Mouse (Mus musculus) natural killer cell, adult 2 months (primary cell): ENCODE results near the gene Stk38l.

Experiments used
- DNase-seq, 2 experiments: peaks; one replicate each; pipeline ENCODE4 v3.0.0; 2022; ENCODE audit warnings: low spot score in 2 of 2

Gene Stk38l

DNA sequence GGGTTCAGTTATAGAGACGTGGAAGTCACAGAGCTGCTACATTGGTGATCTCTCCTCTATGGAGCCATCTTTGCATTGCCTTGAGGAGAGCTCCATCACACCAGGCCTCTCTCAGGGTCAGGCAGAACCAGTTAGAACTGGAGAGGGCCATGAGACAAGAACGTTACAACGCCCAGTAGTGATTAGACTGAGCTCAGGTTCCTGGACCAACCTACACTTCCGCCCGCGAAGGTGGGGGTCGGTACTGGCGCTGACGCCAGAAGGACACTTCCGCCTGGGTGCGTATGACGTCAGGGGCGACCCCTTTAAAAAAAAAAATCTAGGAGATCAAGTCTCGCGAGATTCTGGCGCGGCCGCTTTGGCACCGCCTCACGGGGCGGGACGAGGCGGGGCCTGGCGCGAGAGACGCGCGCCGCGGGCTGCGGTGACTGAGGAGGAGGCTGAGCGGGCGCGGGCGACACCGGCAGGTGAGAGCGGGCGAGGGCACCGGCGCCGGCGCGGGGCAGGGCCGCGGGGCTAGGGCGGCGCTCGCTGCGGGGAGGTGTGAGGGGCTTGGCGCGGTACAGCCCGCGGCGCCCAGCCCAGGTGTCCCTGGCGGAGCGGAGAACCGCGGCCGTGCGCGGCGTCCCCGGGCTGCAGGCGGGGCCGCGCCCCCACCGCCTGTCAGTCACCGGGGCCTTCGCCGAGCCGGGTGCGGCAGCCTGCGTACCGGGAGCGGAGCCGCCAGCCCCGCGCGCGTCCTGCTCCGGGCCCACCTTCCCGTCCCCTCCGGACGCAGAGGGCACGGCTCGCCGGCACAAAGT is at the start of gene Stk38l:
TSS of gene Stk38l (plus strand) at position 415 of the 803 bp plus-strand sequence.
- DNase-seq: peak; percentile 92 to 95

- DNase-seq: no peak
Measured at GRCm38 (mm10) chr6:146676904-146677303, 47.9 kb upstream of the Stk38l start.

GRCm38 (mm10) chr6:146678136-146679070 is 46.4 kb upstream of the Stk38l start:
- DNase-seq: no peak

DNA sequence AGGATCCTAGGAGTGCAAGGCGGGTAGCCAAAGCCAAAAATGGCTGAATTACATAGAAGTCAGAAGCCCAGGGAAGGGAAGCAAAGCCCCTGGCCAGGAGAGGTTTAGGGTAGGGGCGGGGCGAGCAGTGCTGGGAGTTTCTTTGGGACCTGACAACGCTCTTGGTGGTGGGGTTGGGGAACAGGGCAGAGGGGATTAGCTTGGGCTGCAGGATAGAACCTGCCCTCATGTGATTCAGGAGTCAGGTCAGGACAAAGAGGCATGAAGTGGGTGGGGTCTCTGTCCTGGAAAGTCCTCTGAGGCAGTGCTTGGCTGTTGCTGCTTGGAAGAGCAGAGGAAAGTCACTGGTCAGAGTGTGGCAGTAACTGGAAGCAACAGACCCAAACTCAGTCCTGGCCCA is 40.9 kb upstream of the Stk38l start:
- no peak for DNase-seq

DNA sequence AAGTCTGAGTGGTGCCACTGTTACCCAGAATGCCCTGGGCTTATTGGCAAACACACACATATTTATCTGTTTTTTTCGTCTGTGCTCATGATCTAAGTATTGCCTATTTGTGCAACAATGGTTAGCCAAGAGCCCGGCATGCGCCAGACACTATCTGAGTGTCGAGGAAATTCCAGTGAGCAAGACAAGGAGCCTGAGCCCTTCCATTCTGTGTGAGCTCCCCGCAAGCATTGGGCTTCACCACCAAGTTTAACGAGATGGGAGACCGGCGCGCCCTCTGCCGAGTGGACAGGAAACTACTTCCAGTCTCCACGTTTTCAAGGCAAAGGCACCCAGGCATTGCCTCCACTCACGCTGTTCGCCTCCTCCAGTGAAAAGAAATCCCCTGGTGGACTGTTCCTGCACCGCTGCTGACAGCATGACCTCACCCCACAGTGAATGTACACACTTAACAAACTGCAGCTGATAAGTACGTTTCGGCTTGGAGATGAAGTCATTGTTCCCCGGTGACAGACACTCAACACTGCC is 39.0 kb upstream of the Stk38l start:
- DNase-seq: peak; percentile 68 to 73

DNA sequence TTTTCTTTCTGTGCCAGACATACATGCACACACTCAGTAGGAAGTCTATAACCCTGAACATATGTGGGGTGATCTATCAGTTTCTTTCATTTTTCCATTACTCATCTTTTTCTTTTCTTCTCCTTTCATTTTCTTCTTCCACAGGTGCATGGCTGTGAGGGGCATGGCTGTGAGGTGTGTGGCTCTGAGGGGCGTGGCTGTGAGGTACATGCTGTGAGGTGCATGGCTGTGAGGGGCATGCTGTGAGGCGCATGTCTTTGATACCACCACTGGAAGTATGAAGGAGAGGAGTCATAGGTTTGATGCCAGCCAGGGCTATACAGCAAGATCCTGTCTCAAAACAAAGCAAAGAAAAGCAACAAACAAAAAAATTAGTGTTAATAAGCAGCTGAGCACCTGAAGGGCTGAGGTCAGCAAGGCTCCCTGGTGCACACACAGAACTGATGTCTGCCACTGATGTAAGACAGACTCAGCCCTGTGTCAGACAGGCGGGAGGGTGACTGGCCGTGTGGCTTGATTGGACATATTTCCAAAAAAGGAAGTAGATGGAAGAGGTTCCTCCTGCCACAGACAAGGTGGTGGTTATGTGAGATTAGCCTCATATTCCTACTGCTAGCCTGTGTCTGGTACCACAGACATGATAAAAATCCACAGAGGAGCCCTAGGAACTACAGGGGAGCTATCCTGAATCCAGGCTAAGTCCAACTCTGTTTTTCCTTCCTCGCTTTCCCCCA is 38.2 kb upstream of the Stk38l start:
- DNase-seq: peak; percentile 41 to 50

DNA sequence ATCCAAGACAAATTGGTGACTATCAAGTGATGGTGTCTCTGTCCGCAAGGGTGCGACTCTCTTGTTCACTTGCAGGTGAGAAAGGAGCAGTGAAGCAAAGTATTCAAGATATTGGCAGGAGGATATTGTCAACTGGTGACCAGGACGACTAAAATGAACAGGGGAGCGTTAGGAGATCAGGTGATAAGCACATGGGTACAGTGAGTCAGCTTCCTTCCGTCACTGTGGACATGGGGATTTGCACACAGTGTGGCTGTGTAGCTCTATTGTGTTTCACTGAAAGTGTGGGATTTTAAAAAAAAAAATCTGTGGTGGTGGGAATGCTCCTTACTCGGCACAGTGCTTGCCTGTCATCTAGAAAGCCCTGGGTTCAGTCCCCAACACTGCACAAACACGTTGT is 36.8 kb upstream of the Stk38l start:
- peak in 1 of 2 experiments; percentile 22 for DNase-seq

DNA sequence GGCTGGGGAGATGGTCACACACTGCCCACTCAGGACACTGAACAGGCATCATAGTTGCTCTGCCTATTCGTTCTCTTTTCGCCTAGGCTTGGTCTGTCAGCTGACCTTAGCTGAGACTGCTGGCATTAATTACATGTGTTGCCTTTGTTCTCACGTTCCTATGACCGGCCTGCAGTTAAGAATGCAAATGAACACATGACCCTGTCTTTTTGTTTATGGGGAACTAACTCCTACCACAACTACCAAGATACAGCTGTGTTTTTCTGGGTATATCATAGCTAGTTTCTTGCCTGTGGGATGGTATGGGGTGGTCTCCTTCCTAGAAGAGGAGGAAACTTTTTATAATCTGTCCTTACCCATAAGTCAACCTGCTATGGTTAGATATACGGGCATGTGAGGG is 35.9 kb upstream of the Stk38l start:
- DNase-seq: peak in 1 of 2 experiments; percentile 25

- no peak for DNase-seq
Measured at GRCm38 (mm10) chr6:146697767-146698166, 27.0 kb upstream of the Stk38l start.

DNA sequence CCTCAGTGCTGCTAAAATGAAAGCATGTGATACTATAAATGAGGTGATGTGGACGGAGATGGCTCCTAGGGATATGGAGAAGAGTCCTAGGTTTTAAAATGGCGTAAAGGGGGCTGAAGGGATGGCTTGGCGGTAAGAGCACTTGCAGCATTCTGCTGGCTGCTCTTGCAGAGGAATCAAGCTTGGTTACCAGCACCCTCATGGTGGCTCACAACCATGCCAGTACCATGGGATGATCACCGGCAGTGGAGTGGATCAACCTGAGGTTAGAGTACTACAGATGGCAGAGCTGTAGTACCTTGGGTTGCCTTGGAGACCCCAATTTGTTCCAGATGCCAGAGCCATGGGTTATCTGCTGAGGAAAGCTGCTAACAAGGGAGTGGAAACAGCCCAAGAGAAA is 26.4 kb upstream of the Stk38l start:
- no peak for DNase-seq

DNA sequence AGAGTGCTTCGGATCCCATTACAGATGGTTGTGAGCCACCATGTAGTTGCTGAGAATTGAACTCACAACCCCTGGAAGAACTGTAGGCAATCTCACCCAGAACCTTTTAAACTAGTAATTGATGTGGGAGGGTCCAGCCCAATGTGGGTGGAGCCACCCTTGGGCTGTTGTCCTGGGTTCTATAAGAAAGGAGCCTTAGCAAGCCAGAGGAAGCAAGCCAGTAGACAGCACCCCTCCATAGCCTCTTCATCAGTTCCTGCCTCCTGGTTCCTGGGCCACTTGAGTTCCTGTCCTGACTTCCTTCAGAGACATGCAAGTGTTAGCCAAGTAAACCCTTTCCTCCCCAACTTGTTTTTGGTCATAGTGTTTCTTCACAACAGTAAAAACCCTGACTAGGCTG is 24.3 kb upstream of the Stk38l start:
- DNase-seq: no peak

GRCm38 (mm10) chr6:146702126-146702881 is 22.5 kb upstream of the Stk38l start:
- DNase-seq: no peak

- DNase-seq: no peak
Measured at GRCm38 (mm10) chr6:146703351-146703750, 21.4 kb upstream of the Stk38l start.

GRCm38 (mm10) chr6:146705631-146706030 is 19.2 kb upstream of the Stk38l start:
- no peak for DNase-seq

- no peak for DNase-seq
Measured at GRCm38 (mm10) chr6:146719606-146720005, 5.2 kb upstream of the Stk38l start.

DNA sequence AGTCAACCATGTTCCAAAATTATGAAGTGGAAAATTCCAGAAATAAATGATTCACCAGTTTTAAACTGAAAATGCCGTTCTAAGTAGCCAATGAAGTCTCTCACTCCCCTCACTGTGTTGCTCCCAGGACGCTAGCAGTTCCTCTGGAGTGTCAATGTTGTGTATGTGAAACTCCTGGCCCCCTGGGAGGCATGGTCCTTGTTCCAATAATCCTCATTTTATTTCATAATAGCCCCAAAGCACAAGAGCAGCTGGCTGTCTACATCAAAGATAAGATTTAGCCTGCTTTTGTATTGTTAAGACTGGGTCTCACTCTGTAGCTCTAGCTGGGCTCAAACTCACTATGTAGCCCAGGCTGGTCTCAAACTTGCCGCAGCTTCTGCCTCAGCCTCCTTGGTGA is 990 bp upstream of the Stk38l start:
- DNase-seq: no peak

- DNase-seq: peak in 1 of 2 experiments; percentile 17
Measured at GRCm38 (mm10) chr6:146725384-146725791, 593 bp downstream of the Stk38l start.

GRCm38 (mm10) chr6:146731031-146731430 is 6.2 kb downstream of the Stk38l start:
- no peak for DNase-seq

- no peak for DNase-seq
Measured at GRCm38 (mm10) chr6:146731692-146732091, 6.9 kb downstream of the Stk38l start.

DNA sequence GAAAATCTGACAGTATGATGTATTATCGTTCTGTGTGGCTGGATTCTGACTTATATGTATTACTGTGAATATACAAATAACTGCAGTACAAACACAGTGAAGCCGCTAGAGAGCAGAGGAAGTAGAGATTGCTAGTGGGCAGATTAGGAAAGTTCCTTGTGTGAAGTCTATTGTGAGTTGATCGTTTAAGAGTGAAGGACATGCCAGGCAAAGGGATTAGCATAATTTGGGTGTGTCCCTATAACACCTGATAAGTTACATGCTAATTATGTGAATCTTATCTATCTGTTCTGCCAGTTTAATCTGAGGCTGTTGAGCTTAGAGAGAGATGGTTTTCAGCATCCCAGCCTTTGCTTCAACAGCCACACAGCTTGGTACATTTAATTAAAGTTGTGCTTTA is 7.4 kb downstream of the Stk38l start:
- no peak for DNase-seq

GRCm38 (mm10) chr6:146732676-146733075 is 7.9 kb downstream of the Stk38l start:
- DNase-seq: no peak
